Mouse (Mus musculus) liver, embryonic 13.5 days (tissue): ENCODE results near the gene Csrnp3. TPM values are rescaled to one million over a fixed set of nuclear protein-coding genes. Genes with fewer than 3 reads are reported as not detected.

Experiments used
- ATAC-seq: fragments of 200-750 bp; cut with Nextera tagmentation; 2 replicates; pipeline ENCODE4 v1.8.0; 2017; ENCODE audit warnings: low read depth, mild to moderate bottlenecking, moderate number of reproducible peaks, moderate library complexity
- DNase-seq: peaks from one replicate; pipeline ENCODE4 v3.0.0; 2022
- H3K27ac ChIP-seq: fragments of 300-500 bp; sonication (generic); 2 replicates; pipeline ENCODE4 v1.5.1; 2015; ENCODE audit warnings: moderate library complexity, mild to moderate bottlenecking, inconsistent platforms
- H3K27me3 ChIP-seq: fragments of 300-500 bp; sonication (generic); 2 replicates; pipeline ENCODE4 v1.6.1; 2015; ENCODE audit warnings: mild to moderate bottlenecking, inconsistent platforms
- H3K36me3 ChIP-seq: fragments of 300-500 bp; sonication (generic); 2 replicates; pipeline ENCODE4 v1.6.1; 2015; ENCODE audit warnings: mild to moderate bottlenecking, inconsistent platforms
- H3K4me1 ChIP-seq: fragments of 300-500 bp; sonication (generic); replicated peaks from 2 replicates; pipeline ENCODE4 v1.6.1; 2015; ENCODE audit warnings: inconsistent platforms
- H3K4me2 ChIP-seq: fragments of 300-500 bp; sonication (generic); 2 replicates; pipeline ENCODE4 v1.6.1; 2015; ENCODE audit warnings: inconsistent platforms, mild to moderate bottlenecking, moderate library complexity
- H3K4me3 ChIP-seq: fragments of 300-500 bp; sonication (generic); replicated peaks from 2 replicates; pipeline ENCODE4 v1.5.1; 2015; ENCODE audit warnings: mild to moderate bottlenecking, inconsistent platforms
- H3K9ac ChIP-seq: fragments of 300-500 bp; sonication (generic); 2 replicates; pipeline ENCODE4 v1.6.1; 2015; ENCODE audit warnings: mild to moderate bottlenecking, inconsistent platforms
- H3K9me3 ChIP-seq: fragments of 300-500 bp; sonication (generic); replicated peaks from 2 replicates; pipeline ENCODE4 v1.6.1; 2016; ENCODE audit warnings: inconsistent platforms
- WGBS: fragments of 180-500 bp; shearing (Covaris S2); methylation state at CpG from one replicate; pipeline ENCODE4 v1.1.7; 2015; ENCODE audit not compliant: insufficient replicate concordance; 5-methylcytosine and 5-hydroxymethylcytosine counted together
- polyA plus RNA-seq: library from polyadenylated mRNA; unstranded; fragments of >200 nt; fragmentation: Nextera tagmentation; extraction: Ambion mirVana; gene quantifications from 2 replicates; pipeline ENCODE4 v1.2.1, GENCODE M21; 2015

Csrnp3 gene
- polyA plus RNA-seq, 1 experiment from 2014 or later = 0.21 TPM

DNA sequence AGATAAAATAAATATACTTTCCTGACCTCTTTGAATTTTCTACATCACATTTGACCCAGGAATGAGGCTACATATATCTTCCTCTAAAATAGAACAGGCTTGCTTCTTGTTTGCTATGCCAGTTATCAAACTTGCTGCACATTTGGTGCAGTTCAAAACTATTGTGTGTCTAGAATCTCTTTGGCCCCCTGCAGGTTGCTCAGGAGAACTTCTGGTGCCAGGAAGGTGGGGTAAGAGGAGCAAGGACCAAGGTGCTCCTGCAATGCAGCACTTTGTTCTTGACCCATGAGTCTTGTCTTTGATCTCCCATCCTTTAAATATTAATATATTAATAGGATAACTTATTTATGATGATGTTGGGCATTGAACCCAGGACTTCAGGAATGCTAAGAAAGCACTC, 144.5 kb downstream of the Csrnp3 start:
- ATAC-seq = no peak

DNA sequence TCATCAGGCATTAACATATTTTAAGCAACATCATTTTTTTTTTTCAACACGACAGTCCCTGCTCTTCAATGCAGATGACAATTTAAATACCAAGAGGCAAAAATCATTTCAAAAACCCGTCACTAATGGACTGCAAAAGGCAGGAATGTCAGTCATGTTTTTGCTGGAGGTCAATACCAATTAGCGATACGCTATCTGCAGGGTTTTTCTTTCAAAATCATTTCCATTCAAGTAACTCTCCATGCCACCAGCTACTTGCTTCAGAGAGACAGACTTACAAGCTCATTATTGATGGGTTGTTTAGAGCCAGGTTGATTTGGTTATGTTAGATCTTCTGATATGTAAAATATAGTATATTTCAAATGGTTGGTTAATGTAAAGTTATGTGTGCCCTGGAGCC, 145.2 kb downstream of the Csrnp3 start:
- Histone ChIP-seq H3K4me3 (no peak overlapping the region), H3K4me1 (no peaks in the 10 kb centered on the region), H3K27ac (no peak overlapping the region), H3K4me2 (no peak overlapping the region), H3K36me3 (no peaks in the 10 kb centered on the region), H3K9ac (no peak overlapping the region), H3K27me3 (no peaks in the 10 kb centered on the region), H3K9me3 (no peaks in the 10 kb centered on the region)
- 65% methylated on average over 4 of the region's 4 CpGs for WGBS
- ATAC-seq (no peak), DNase-seq (no peak)

More for the DNA sequence above, 144.5 kb downstream of the Csrnp3 start:
- no peaks in the 10 kb centered on the region for H3K9me3 ChIP-seq
- no peak overlapping the region for H3K9ac ChIP-seq
- no peak overlapping the region for H3K27ac ChIP-seq
- H3K4me1 ChIP-seq = no peaks in the 10 kb centered on the region
- no peak for DNase-seq
- no peak overlapping the region for H3K4me3 ChIP-seq
- no peaks in the 10 kb centered on the region for H3K36me3 ChIP-seq
- no peaks in the 10 kb centered on the region for H3K27me3 ChIP-seq
- no peak overlapping the region for H3K4me2 ChIP-seq

DNA sequence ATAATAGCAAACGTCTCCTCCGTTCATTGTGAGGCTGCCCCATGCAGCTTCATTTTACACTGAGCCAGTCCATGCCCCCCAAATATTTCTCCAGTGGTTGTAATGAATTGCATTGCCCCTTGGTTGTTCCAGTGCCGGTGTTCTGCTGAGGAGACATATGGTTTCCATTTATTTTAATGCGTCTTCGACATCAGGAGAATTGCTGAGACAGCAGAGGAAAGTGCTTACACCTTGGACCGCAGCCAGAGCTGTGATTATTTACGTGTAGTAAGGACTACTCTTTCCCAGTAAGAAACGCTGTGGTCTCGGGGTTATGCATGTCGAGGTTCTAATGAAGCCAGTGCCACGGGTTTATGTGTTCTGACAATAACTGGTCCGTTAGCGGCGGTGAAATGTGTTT, 147.8 kb downstream of the Csrnp3 start:
- no peak for DNase-seq
- Histone ChIP-seq H3K27me3 (no peaks in the 10 kb centered on the region), H3K4me1 (no peaks in the 10 kb centered on the region), H3K9me3 (no peaks in the 10 kb centered on the region), H3K36me3 (no peaks in the 10 kb centered on the region), H3K4me2 (no peak overlapping the region), H3K9ac (no peak overlapping the region), H3K27ac (no peak overlapping the region), H3K4me3 (no peak overlapping the region)
- WGBS = 72% methylated on average over 14 of the region's 14 CpGs
- ATAC-seq = no peak

DNA sequence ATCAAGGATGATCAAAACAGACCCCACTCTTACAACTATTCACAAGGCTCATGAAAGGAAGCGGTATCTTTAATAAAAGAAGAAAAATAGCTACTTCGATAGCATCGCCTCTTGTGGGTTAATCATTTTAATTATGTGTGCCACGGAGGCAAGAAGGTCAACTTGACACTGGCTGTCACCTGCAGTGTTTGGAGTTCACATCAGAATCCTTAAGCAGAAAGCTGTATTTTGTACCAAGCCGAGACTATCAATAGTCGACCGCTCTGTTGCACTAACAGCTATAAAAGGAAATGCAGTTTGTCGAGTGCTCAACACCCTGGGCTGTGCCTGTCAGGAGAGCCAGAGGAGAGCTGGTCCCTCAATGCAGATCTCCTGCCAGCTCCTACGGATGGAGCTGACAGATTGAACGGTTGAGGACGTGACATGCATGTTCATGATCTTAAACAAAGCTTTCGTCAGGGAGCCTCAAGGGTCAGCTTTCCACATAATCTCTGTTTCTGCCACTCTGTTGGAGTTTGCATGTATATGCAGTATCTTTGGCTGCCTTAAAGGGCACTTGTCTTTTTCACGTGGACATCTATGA, 149.4 kb downstream of the Csrnp3 start:
- H3K27me3 ChIP-seq = no peaks in the 10 kb centered on the region
- ATAC-seq = no peak
- no peaks in the 10 kb centered on the region for H3K4me1 ChIP-seq
- H3K27ac ChIP-seq = no peak overlapping the region
- H3K4me2 ChIP-seq = no peak overlapping the region
- 67% methylated on average over 13 of the region's 13 CpGs for WGBS
- H3K4me3 ChIP-seq = no peak overlapping the region
- no peaks in the 10 kb centered on the region for H3K9me3 ChIP-seq
- no peaks in the 10 kb centered on the region for H3K36me3 ChIP-seq
- no peak for DNase-seq
- no peak overlapping the region for H3K9ac ChIP-seq

DNA sequence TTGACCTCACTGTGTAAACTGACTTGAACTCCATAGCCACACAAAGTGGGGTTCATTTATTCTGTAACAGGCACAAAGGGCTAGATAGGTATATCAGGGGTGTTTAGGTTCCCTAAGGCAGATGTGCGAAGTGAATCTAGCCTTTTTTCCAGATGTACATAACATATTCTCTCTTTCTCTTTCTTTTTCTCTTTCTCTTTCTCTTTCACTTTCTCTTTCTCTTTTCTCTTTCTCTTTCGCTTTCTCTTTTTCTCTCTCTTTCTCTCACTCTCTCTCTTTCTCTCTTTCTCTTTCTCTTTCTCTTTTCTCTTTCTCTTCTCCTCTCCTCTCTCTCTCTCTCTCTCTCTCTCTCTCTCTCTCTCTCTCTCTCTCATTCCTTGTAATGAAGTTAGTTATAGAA, 153.2 kb downstream of the Csrnp3 start:
- no peaks in the 10 kb centered on the region for H3K27me3 ChIP-seq
- no peak overlapping the region for H3K4me2 ChIP-seq
- ATAC-seq = no peak
- 76% methylated on average over 2 of the region's 2 CpGs for WGBS
- no peak overlapping the region for H3K9ac ChIP-seq
- H3K4me3 ChIP-seq = no peak overlapping the region
- no peak overlapping the region for H3K27ac ChIP-seq
- no peak for DNase-seq
- H3K4me1 ChIP-seq = no peaks in the 10 kb centered on the region
- no peaks in the 10 kb centered on the region for H3K36me3 ChIP-seq
- no peaks in the 10 kb centered on the region for H3K9me3 ChIP-seq

DNA sequence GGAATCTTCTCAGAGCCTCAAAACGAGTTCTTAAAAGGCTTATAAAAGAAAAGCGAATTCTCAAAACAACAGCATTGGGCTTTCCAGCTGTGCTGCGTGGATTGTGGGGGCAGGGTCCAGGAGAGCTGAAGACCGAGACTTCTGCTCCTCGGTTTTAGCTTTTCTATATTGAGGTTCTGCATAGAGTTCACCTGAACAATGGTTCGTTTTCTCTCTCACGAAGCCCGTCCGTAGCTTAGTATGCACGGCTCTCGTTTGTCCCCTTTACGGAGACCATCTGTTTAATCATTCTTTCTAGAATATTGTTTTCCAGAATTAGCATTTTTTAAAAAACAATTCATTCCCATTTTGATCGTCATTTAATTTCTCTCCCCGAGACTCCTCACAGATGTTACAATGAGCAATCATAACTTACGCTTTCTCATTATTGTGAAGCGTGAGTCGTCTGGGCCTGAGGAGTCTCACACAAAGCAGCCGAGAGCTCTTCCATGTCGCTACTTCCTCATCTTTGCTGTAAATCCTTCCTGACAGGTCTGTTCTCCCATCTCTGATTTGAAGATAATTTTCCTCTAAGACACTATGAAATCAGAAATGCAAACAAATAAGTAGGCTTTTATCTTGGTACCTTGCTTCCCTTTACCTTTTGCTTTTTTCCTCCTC, 163.6 kb downstream of the Csrnp3 start:
- no peak for ATAC-seq

DNA sequence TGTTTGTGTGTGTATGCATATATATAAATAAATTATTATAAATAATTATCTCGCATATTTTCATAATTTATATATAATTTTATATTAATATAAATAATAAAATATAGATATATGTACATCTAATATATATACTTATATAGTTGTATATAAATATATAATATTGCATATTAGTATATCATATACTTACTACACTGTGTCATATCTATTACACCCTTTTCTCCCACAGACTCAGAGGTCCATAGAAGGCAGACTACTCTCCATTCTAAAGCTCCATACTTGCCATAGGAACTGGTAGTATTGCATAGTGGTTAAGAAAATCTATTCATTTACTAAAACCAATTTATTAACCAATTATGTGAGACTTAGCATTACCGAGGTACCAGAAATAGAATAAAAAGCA, 164.1 kb downstream of the Csrnp3 start:
- H3K36me3 ChIP-seq = no peaks in the 10 kb centered on the region
- H3K4me1 ChIP-seq = no peaks in the 10 kb centered on the region
- H3K27me3 ChIP-seq = no peaks in the 10 kb centered on the region
- no peak overlapping the region for H3K4me2 ChIP-seq
- H3K9me3 ChIP-seq = no peaks in the 10 kb centered on the region
- WGBS = 61% methylated on average over 2 of the region's 2 CpGs
- ATAC-seq = no peak
- H3K4me3 ChIP-seq = no peak overlapping the region
- no peak overlapping the region for H3K9ac ChIP-seq
- H3K27ac ChIP-seq = no peak overlapping the region
- DNase-seq = no peak

More for the DNA sequence above, 163.6 kb downstream of the Csrnp3 start:
- Histone ChIP-seq H3K4me2 (no peak overlapping the region), H3K4me1 (no peaks in the 10 kb centered on the region), H3K4me3 (no peak overlapping the region), H3K9ac (no peak overlapping the region), H3K27me3 (no peaks in the 10 kb centered on the region), H3K27ac (no peak overlapping the region), H3K36me3 (no peaks in the 10 kb centered on the region), H3K9me3 (no peaks in the 10 kb centered on the region)
- no peak for DNase-seq
- WGBS = 78% methylated on average over 19 of the region's 19 CpGs

DNA sequence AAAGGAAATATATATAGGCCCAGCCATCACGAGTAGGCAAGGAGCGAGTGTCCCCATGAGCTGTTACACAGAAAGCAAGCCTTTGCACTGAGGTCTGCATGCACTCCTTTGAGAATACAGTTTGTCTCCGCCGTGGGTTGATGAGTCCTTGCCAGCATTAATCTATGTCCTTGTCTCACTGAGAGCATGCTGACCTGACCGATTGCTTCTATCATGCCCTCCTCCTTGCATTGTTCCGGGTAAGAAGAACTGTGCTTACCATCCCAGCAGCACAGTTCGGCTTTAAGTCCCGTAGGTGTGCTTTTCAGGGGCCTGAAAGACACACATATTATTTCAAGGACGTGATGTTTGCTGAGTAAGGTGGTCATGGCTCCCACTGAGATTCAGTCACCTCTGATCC, 173.1 kb downstream of the Csrnp3 start:
- H3K4me2 ChIP-seq = no peak overlapping the region
- WGBS = 69% methylated on average over 9 of the region's 9 CpGs
- H3K4me3 ChIP-seq = no peak overlapping the region
- no peaks in the 10 kb centered on the region for H3K9me3 ChIP-seq
- H3K36me3 ChIP-seq = no peaks in the 10 kb centered on the region
- no peak overlapping the region for H3K9ac ChIP-seq
- no peak overlapping the region for H3K27ac ChIP-seq
- no peaks in the 10 kb centered on the region for H3K4me1 ChIP-seq
- H3K27me3 ChIP-seq = no peaks in the 10 kb centered on the region
- DNase-seq (no peak), ATAC-seq (no peak)

DNA sequence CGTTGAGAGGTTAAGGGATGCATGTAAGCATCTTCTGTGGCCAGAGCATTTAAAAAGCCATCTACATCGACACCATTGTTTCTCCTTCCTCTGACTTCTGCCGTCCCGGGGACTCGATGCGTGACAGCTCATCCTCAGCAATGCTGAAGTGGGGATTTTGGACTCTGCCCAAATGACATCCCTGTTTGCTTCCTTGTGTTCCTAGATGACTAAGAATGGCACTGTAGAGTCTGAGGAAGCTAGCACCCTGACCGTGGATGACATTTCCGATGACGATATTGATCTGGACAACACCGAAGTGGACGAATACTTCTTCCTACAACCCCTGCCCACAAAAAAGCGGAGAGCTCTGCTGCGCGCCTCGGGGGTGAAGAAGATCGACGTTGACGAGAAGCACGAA, 173.7 kb downstream of the Csrnp3 start:
- Histone ChIP-seq H3K36me3 (no peaks in the 10 kb centered on the region), H3K27me3 (no peaks in the 10 kb centered on the region), H3K9ac (no peak overlapping the region), H3K4me1 (no peaks in the 10 kb centered on the region), H3K4me2 (no peak overlapping the region), H3K27ac (no peak overlapping the region), H3K9me3 (no peaks in the 10 kb centered on the region), H3K4me3 (no peak overlapping the region)
- no peak for DNase-seq
- ATAC-seq = no peak
- WGBS = 85% methylated on average over 19 of the region's 19 CpGs

DNA sequence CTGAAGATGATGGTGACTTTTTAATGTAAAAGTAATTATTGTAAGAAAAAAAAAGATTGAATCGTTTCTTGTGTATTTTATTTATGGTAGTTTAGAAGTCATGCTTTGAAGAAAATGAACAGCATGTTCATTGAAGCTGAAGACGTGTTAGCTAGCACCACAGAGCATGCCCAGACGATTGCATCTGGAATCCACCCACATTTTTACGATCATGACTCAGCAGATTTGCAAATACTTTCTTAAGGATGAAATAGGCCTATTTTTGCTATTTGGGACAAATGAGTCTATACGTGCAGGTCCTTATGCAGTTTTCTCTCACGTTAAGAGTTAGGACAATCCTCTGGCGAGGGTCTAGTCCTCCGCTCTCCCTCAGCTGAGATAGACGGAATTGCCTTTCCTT, 177.9 kb downstream of the Csrnp3 start:
- Histone ChIP-seq H3K36me3 (no peaks in the 10 kb centered on the region), H3K4me2 (no peak overlapping the region), H3K4me3 (no peak overlapping the region), H3K4me1 (no peaks in the 10 kb centered on the region), H3K27me3 (no peaks in the 10 kb centered on the region), H3K9ac (no peak overlapping the region), H3K9me3 (no peaks in the 10 kb centered on the region), H3K27ac (no peak overlapping the region)
- no peak for DNase-seq
- 78% methylated on average over 9 of the region's 9 CpGs for WGBS
- no peak for ATAC-seq

DNA sequence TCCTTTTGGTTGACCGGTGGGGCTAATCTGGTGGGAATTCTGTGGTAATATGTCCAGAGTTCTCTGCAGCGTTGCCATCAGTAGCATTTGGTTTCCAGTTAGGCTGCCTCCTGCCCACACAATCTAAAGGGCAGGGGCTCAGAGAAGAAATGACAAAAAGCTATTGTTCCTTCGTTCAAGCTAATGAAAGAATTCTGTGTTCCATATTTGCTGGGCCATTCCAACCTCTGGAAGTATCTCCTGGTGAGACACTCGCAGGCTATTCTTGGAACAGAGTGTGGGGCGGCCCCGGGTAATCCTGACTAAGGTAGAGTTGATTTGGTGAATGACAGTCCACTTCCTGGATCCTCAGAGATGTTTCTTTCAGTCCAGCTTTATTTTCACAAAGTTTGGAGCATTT, 179.3 kb downstream of the Csrnp3 start:
- no peaks in the 10 kb centered on the region for H3K4me1 ChIP-seq
- no peak overlapping the region for H3K4me2 ChIP-seq
- WGBS = 67% methylated on average over 6 of the region's 6 CpGs
- ATAC-seq = no peak
- no peak overlapping the region for H3K27ac ChIP-seq
- H3K4me3 ChIP-seq = no peak overlapping the region
- H3K9ac ChIP-seq = no peak overlapping the region
- H3K9me3 ChIP-seq = no peaks in the 10 kb centered on the region
- H3K27me3 ChIP-seq = no peaks in the 10 kb centered on the region
- DNase-seq = no peak
- no peaks in the 10 kb centered on the region for H3K36me3 ChIP-seq

DNA sequence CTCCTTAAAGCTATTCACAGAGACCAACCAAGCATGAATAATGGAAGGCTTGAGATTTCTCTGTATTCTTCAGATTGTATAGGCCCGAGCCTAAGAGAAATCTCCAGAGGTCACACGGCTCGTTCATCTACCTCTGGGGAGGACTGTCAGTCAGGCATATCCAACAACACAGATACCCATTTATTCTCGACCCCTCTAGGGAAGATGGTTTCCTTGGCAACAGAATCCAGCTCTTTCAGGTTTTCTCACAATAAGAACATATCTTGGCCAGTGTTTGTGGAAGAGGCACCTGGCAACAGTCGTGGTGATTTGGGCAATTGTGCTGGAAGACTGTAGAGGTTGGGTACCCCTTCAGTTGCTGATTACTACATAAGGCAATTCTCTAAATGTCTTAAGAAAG, 183.2 kb downstream of the Csrnp3 start:
- Histone ChIP-seq H3K27ac (no peak overlapping the region), H3K9me3 (no peaks in the 10 kb centered on the region), H3K36me3 (no peaks in the 10 kb centered on the region), H3K4me1 (no peaks in the 10 kb centered on the region), H3K4me3 (no peak overlapping the region), H3K9ac (no peak overlapping the region), H3K4me2 (no peak overlapping the region), H3K27me3 (no peaks in the 10 kb centered on the region)
- 55% methylated on average over 5 of the region's 5 CpGs for WGBS
- ATAC-seq (no peak), DNase-seq (no peak)
